Mouse (Mus musculus) gastrocnemius, postnatal 36 days (tissue): ENCODE measurements at regions not wholly inside any gene's neighbourhood (a gene's known extent, or its start where the extent isn't known, plus 50 kb on each side); places are given as distances from the start of the nearest gene placed in this dataset.

ENCODE experiments used
- DNase-seq, 2 experiments: peaks; one replicate each; pipeline ENCODE4 v3.0.0; 2022
- intact Hi-C: fragments of 180-260 bp; cut with DNase I; formaldehyde crosslinking; loops from one replicate; pipeline ENCODE4 v1.15.1; 2025

GRCm38 (mm10) chr9:85457400-85457799 is 130.3 kb upstream of the Tent5a start:
- DNase-seq = no peak
- intact Hi-C loops = no loop called here

- DNase-seq = no peak
- intact Hi-C loops = no loop called here
Measured at GRCm38 (mm10) chr9:85455382-85455781, 128.2 kb upstream of the Tent5a start.

GRCm38 (mm10) chr9:85452196-85452857 is 125.2 kb upstream of the Tent5a start:
- intact Hi-C loops = no loop called here

DNA sequence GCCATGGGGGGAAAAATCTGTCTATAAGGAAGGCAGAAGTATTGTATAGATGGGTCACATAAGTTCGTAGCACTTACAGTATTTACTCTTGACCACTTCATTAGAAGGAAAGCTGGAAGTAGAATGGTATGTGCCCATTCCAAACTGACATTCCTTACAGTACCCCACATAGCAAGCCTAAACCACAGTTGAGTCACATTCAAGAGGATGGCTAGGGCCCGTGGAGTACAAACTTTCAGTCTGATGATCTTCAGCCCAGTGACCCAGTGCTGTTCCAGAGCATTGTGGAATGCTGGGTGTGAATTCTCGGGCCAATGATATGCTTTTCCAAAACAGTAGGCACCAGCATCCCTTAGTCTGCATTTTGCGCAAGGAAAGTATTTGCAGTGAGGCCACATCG is 124.2 kb upstream of the Tent5a start:
- intact Hi-C loops = no loop called here
- no peak for DNase-seq

More at GRCm38 (mm10) chr9:85452196-85452857, 125.2 kb upstream of the Tent5a start:
- no peak for DNase-seq

- intact Hi-C loops = no loop called here
- no peak for DNase-seq
Measured at GRCm38 (mm10) chr9:85450877-85451276, 123.7 kb upstream of the Tent5a start.

DNA sequence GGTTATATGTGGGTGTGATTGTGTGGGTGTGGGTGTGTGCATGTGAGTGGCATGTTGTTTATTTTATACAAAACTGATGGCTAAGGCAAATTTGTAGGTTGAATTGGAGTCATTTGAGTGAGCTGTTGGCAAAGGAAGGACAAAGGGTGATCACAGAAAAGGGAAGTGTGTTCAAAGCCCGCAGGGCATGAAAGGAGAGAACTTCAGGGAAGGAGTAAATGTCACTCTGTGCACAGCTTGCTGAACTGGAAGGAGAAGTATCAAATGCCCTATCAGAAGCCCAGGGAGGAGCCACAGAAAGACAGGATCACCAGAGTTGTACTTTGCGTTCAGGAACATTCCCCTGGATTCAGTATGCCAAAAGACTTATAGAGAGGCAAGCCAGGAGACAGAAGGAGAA is 122.3 kb upstream of the Tent5a start:
- DNase-seq = no peak
- intact Hi-C loops = no loop called here

DNA sequence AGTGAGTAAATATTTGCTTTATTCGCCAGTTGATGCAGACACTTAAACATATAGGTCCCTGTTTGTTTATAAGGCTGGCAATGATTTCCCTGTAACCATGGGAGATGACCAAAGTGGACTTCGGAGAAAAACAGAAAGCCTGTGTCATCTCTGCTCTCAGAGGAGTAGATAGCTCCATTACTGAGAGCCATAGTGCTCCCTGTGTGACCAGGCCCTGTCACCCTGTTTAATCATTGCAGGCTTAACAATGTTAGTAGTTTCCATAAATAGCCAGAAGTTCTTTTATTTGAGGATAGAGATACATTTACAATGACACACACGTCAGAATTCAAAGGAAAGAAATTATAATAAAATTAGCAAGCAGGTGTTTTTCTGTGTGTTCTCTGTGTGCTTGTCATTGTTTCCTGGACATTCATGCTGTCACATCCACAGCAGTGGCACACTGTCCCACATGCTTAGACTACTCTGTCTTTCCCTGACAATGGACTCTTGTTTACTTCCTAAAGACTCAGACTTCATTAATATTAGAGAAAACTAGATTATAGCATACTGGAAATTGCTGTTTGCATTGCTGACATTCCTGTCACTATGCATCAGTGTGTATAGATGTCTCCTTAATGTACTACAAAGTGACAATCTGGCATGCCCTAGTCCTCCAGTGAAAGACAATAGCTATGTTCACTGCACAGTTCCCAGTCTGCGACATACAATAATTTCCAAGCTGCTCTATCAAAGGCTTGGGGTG is 115.8 kb upstream of the Tent5a start:
- intact Hi-C loops = no loop called here
- DNase-seq = no peak

GRCm38 (mm10) chr9:85439664-85440063 is 112.5 kb upstream of the Tent5a start:
- no peak for DNase-seq

GRCm38 (mm10) chr9:85432220-85432619 is 105.1 kb upstream of the Tent5a start:
- intact Hi-C loops = no loop called here
- no peak for DNase-seq

More at GRCm38 (mm10) chr9:85439664-85440063, 112.5 kb upstream of the Tent5a start:
- intact Hi-C loops = no loop called here

GRCm38 (mm10) chr9:85426809-85427208 is 99.7 kb upstream of the Tent5a start:
- no peak for DNase-seq
- intact Hi-C loops = no loop called here

- no peak for DNase-seq
- intact Hi-C loops = no loop called here
Measured at GRCm38 (mm10) chr9:85423908-85424307, 96.8 kb upstream of the Tent5a start.

DNA sequence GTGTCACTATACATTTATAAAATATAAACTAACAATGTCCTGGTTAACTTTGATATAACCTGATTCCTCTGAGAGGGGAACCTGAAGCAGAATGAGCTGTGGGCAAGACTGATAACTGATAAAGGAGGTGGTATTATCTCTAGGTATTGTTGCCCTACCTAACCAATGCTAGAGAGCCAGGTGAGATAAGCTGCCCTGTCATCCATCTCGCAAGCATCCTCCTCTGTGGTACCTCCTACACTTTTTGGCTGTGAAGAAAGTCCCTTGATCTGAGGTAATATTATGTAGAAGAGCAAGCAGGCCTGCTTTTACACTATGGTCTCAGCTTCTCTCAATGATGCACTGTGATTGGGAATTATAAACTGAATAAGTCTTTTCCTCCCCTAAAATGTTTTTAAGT is 87.2 kb upstream of the Tent5a start:
- intact Hi-C loops = no loop called here
- no peak for DNase-seq

GRCm38 (mm10) chr9:85413813-85414212 is 86.7 kb upstream of the Tent5a start:
- intact Hi-C loops = no loop called here
- DNase-seq = no peak

GRCm38 (mm10) chr9:85410643-85411296 is 83.6 kb upstream of the Tent5a start:
- no peak for DNase-seq
- intact Hi-C loops = no loop called here

GRCm38 (mm10) chr9:85409974-85410506 is 82.9 kb upstream of the Tent5a start:
- intact Hi-C loops = no loop called here
- DNase-seq = no peak

DNA sequence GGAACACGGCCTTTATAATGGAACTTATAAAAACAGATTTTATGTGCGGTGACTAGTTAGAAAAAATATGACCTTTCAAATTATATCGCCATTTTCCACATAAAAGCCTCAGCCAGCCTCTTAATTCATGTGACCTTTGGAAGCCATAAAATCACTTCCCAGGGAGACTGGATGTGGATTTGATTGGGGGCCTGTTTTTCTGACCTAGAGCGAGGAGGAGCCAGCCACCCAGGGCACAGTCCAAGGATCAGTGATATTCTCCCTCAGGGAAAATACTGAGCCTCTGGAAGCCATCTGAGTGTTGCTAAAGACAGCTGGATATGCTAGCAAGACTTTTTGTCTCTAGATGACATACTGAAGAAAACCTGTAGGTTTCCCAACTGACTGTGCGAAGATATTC is 81.3 kb upstream of the Tent5a start:
- no peak for DNase-seq
- intact Hi-C loops = no loop called here

GRCm38 (mm10) chr9:85407592-85407991 is 80.4 kb upstream of the Tent5a start:
- DNase-seq = no peak
- intact Hi-C loops = no loop called here

DNA sequence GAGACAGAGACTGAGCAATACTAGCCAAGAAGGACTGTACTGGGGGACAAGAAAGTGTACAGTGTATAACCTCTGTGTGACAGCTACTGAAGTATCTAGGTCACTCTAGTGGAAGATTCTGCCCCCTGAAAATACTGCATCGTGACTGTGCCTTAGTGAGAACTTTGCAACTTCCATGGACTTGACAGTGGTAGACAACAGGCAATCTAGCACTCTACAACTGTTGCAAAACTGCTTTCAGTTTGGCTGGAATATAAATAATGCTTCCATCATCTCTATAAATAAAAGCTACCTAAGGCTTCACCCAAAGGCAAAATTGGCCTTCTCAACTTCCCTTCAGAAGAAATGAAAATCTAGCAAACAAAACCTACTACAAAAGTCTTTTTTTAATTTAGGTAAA is 74.6 kb upstream of the Tent5a start:
- intact Hi-C loops = no loop called here
- DNase-seq = no peak

DNA sequence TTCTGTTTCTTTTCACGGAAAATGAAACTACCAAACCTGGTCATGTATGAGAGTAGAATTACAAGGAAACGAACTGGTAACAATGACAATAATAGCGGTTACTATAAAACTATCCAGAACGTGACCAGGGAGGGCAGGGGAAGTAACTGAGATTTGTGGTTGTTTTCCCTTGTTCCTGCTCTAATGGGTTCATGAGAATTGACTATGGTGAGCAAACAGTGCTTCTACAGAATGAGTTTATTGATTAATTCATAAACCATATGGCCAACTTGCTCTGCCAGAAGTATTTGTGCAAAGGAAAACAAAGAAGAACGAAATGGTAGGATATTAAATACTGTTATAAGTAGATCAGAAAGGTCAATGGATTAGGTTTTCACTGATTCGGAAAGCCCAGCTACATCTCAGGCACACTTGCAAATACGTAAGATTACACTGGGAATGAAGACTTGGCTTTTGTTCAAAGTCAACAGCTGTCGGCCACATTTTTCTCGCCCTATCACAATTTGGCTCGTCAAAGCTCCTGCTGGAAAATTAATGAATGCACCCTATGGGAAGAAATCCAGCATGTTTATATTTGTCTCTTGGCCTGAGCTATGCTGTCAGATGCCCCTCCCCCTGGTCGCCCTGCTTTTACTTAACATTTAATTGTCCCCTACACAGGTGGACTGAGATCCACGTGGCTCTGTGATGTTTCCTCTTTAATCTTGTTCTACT is 73.6 kb upstream of the Tent5a start:
- intact Hi-C loops = no loop called here
- DNase-seq = no peak

DNA sequence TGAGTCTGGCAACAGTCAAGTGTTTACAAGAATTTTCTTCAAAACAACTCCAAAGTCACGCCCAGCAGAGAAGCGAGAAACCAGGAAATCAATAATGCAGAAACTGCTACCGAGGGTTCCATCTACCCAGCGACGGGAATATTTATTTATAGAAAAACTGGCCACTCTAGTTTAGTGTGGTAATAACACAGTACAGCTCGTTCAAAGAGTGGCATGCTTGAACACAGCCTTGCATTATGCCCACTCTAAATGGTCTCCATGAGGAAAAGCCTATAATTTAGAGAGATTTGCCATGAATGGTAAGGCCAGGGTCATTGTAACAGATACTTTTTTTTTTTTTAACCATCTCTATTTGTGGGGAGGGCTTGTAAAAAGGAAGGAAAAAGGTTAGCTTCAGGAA is 67.8 kb upstream of the Tent5a start:
- DNase-seq = no peak

GRCm38 (mm10) chr9:85391283-85391682 is 64.1 kb upstream of the Tent5a start:
- intact Hi-C loops = no loop called here
- no peak for DNase-seq

More for the DNA sequence above, 67.8 kb upstream of the Tent5a start:
- intact Hi-C loops = no loop called here
